ENCODE assay signal across 8 mouse cellular contexts in genomic region chr8:13287304-13287691, GRCm38 (mm10). TPM values are rescaled to one million over a fixed set of nuclear protein-coding genes. Genes with fewer than 3 reads are reported as not detected.
DNase-seq lines count a peak whose midpoint lies in the region; ATAC-seq and TF ChIP-seq lines count a peak whose summit lies in the region.

No protein-coding gene starts in this region.

- peak; percentile 91 to 94 for DNase-seq in heart, adult 2 months
- DNase-seq in kidney, adult 2 months: peak; percentile 96
- peak; percentile 95 for DNase-seq in liver
- DNase-seq in midbrain, postnatal 0 days (ENCODE audit: low spot score): peak; percentile 85
- peak; percentile 77 to 81 for DNase-seq in spleen, postnatal 14 days (ENCODE audit: low spot score in 2 of 2)

- H3K9ac ChIP-seq in embryonic facial prominence, embryonic 15.5 days: peak overlapping the region; percentile 59
- peak overlapping the region; percentile 75 for H3K9ac ChIP-seq in heart, adult 2 months (ENCODE audit: low read depth, low read length)
- peak overlapping the region; percentile 73 for H3K9ac ChIP-seq in midbrain, postnatal 0 days (replicated peaks; ENCODE audit: low read length, poor library complexity, severe bottlenecking)

- peaks cover 12% of the 10 kb centered on the region for H3K4me1 ChIP-seq in bone marrow macrophage, adult 2 months (ENCODE audit: control insufficient read depth, insufficient read depth, low read length)
- H3K4me1 ChIP-seq in embryonic facial prominence, embryonic 15.5 days: peaks cover 14% of the 10 kb centered on the region
- H3K4me1 ChIP-seq in heart, adult 2 months (ENCODE audit: control insufficient read depth, insufficient read depth, low read length): peaks cover 3% of the 10 kb centered on the region
- peaks cover 5% of the 10 kb centered on the region; the same call in 1 of the 2 replicates for H3K4me1 ChIP-seq in kidney, adult 2 months (ENCODE audit: control insufficient read depth, insufficient read depth, low read length)
- H3K4me1 ChIP-seq in midbrain, postnatal 0 days (ENCODE audit: insufficient read depth, low read length): peaks cover 10% of the 10 kb centered on the region; the same call in 1 of the 2 replicates

- no peaks in the 10 kb centered on the region for H3K27me3 ChIP-seq in C2C12 (ENCODE audit: control insufficient read depth, insufficient read depth, insufficient read length)
- H3K27me3 ChIP-seq in embryonic facial prominence, embryonic 15.5 days: no peaks in the 10 kb centered on the region
- no peaks in the 10 kb centered on the region for H3K27me3 ChIP-seq in heart, adult 2 months (ENCODE audit: control insufficient read depth, insufficient read depth, low read length)
- H3K27me3 ChIP-seq in kidney, adult 2 months (replicated peaks; ENCODE audit: control insufficient read depth, insufficient read depth, low read length): no peaks in the 10 kb centered on the region
- no peaks in the 10 kb centered on the region for H3K27me3 ChIP-seq in midbrain, postnatal 0 days (ENCODE audit: insufficient read depth, low read length)

- TF ChIP-seq POLR2A in bone marrow macrophage, adult 2 months (IDR thresholded peaks at IDR 0.05; ENCODE audit: borderline replicate concordance, low read depth, low read length): peak; percentile 57; the same call in 1 of the 2 replicates
- TF ChIP-seq POLR2A in heart, adult 2 months (IDR thresholded peaks at IDR 0.05; ENCODE audit: insufficient read depth, low read depth, low read length): no peak; the same call in 1 of the 2 replicates
- TF ChIP-seq POLR2A in kidney, adult 2 months (IDR thresholded peaks at IDR 0.05; ENCODE audit: low read depth, low read length): peak; percentile 71

- peak; percentile 73 for ATAC-seq in embryonic facial prominence, embryonic 15.5 days (ENCODE audit: insufficient number of reproducible peaks, low FRiP score, low TSS enrichment, low read depth)
- ATAC-seq in midbrain, postnatal 0 days (ENCODE audit: low FRiP score): peak; percentile 81

- no peaks in the 10 kb centered on the region for H3K9me3 ChIP-seq in embryonic facial prominence, embryonic 15.5 days (replicated peaks)
- no peaks in the 10 kb centered on the region for H3K9me3 ChIP-seq in midbrain, postnatal 0 days (ENCODE audit: low read length)

- peak overlapping the region; percentile 87 for H3K4me2 ChIP-seq in embryonic facial prominence, embryonic 15.5 days (replicated peaks)
- H3K4me2 ChIP-seq in midbrain, postnatal 0 days (ENCODE audit: low read depth, low read length, poor library complexity, severe bottlenecking): peak overlapping the region; percentile 93

- intact Hi-C loops in heart, adult 2 months (cut with DNase I): loop anchor here (5.0 to 10.0 kb wide), 2 partner anchors 130 to 612 kb away; partner anchors contain the start of genes Lamp1 and Tubgcp3

- under 1% methylated on average over 34 of the region's 34 CpGs for WGBS in embryonic facial prominence, embryonic 15.5 days
- WGBS in heart, adult 2 months: under 1% methylated on average over 34 of the region's 34 CpGs
- under 1% methylated on average over 34 of the region's 34 CpGs for WGBS in kidney, adult 2 months
- WGBS in midbrain, postnatal 0 days: under 1% methylated on average over 30 of the region's 34 CpGs

- H3ac ChIP-seq in C2C12 (ENCODE audit: control insufficient read depth, insufficient read length, low read depth): peak overlapping the region; percentile 91

- H3K79me3 ChIP-seq in C2C12 (ENCODE audit: low read depth): peaks cover 9% of the 10 kb centered on the region

- peaks cover 3% of the 10 kb centered on the region for H3K36me3 ChIP-seq in C2C12 (ENCODE audit: control insufficient read depth, insufficient read depth)
- H3K36me3 ChIP-seq in embryonic facial prominence, embryonic 15.5 days: peaks cover 2% of the 10 kb centered on the region; the same call in 1 of the 2 replicates
- no peaks in the 10 kb centered on the region for H3K36me3 ChIP-seq in heart, adult 2 months (ENCODE audit: control insufficient read depth, insufficient read depth, low read length)
- H3K36me3 ChIP-seq in kidney, adult 2 months (ENCODE audit: control insufficient read depth, insufficient read depth, low read length): no peaks in the 10 kb centered on the region
- peaks cover 5% of the 10 kb centered on the region; the same call in 1 of the 2 replicates for H3K36me3 ChIP-seq in midbrain, postnatal 0 days (ENCODE audit: insufficient read depth, low read length)

- H3K4me3 ChIP-seq in C2C12 (ENCODE audit: insufficient read depth, poor library complexity, severe bottlenecking): peak overlapping the region; percentile 69
- H3K4me3 ChIP-seq in bone marrow macrophage, adult 2 months (ENCODE audit: insufficient read depth, low read length): peak overlapping the region; percentile 86
- peak overlapping the region; percentile 84 for H3K4me3 ChIP-seq in embryonic facial prominence, embryonic 15.5 days (replicated peaks)
- H3K4me3 ChIP-seq in heart, adult 2 months: peak overlapping the region; percentile 75
- H3K4me3 ChIP-seq in kidney, adult 2 months (ENCODE audit: insufficient read depth, low read depth, low read length): peak overlapping the region; percentile 93
- H3K4me3 ChIP-seq in midbrain, postnatal 0 days (ENCODE audit: low read depth, low read length): peak overlapping the region; percentile 84

- H3K27ac ChIP-seq in bone marrow macrophage, adult 2 months (ENCODE audit: insufficient read depth, low read depth, low read length): peak overlapping the region; percentile 89
- peak overlapping the region; percentile 81 for H3K27ac ChIP-seq in embryonic facial prominence, embryonic 15.5 days (replicated peaks)
- H3K27ac ChIP-seq in heart, adult 2 months: peak overlapping the region; percentile 100
- H3K27ac ChIP-seq in kidney, adult 2 months (ENCODE audit: insufficient read depth, low read depth, low read length): peak overlapping the region; percentile 99
- peak overlapping the region; percentile 91 for H3K27ac ChIP-seq in midbrain, postnatal 0 days (ENCODE audit: low read depth, low read length)

- TF ChIP-seq CTCF in C2C12 (IDR thresholded peaks at IDR 0.05; ENCODE audit: control insufficient read depth, insufficient read depth, insufficient read length): no peak
- no peak for TF ChIP-seq CTCF in bone marrow macrophage, adult 2 months (IDR thresholded peaks at IDR 0.05; ENCODE audit: low read depth, low read length)
- no peak for TF ChIP-seq CTCF in heart, adult 2 months (IDR thresholded peaks at IDR 0.05)
- no peak for TF ChIP-seq CTCF in kidney, adult 2 months (conservative IDR thresholded peaks at IDR 0.05; ENCODE audit: insufficient read depth, insufficient read length, low read depth, low read length)
- TF ChIP-seq CTCF in midbrain, postnatal 0 days (IDR thresholded peaks at IDR 0.05): no peak

- no peak for TF ChIP-seq EP300 in heart, adult 2 months (IDR thresholded peaks at IDR 0.05; ENCODE audit: insufficient read depth, low read depth, low read length)

- H3K79me2 ChIP-seq in C2C12 (ENCODE audit: control insufficient read depth, insufficient read depth): peaks cover 38% of the 10 kb centered on the region
- no peaks in the 10 kb centered on the region for H3K79me2 ChIP-seq in heart, adult 2 months (replicated peaks; ENCODE audit: control insufficient read depth, insufficient read depth, low read length)

TF ChIP-seq in C2C12, 6 proteins besides CTCF, POLR2A, EP300 and RAD21 (continues in another document):
- TF ChIP-seq CEBPB (IDR thresholded peaks at IDR 0.05; ENCODE audit: low read depth): no peak
- no peak for TF ChIP-seq FOSL1 (IDR thresholded peaks at IDR 0.05; ENCODE audit: insufficient read depth, low read length, poor library complexity, severe bottlenecking)

RNA-seq across cellular contexts. Expression of gene Dcun1d2, which starts 0.6 kb away (rescaled TPM):
- polyA plus RNA-seq in C2C12 (2012; fragmentation: generic; extraction: Trizol): 12.2 TPM
- polyA plus RNA-seq in bone marrow macrophage, adult 2 months (2012; ENCODE audit: insufficient read depth, insufficient read length, missing spikeins): 15.4 and 16.2 TPM in 2 replicates
- 29.4 and 29.7 TPM in 2 replicates for polyA plus RNA-seq in embryonic facial prominence, embryonic 15.5 days (2015; fragmentation: Nextera tagmentation; extraction: Ambion mirVana)
- 10 to 100 TPM; 63.1 to 64.6 TPM for total RNA-seq in heart, adult 2 months (2021)
- polyA plus RNA-seq in heart, adult 2 months (2012; rRNA removed): 52.1 and 74.2 TPM in 2 replicates
- 25.0 and 26.0 TPM in 2 replicates for polyA plus RNA-seq in kidney, adult 2 months (2012; rRNA removed)
- 32.7 and 38.9 TPM in 2 replicates for total RNA-seq in midbrain, postnatal 0 days (2014; rRNA removed)
- polyA plus RNA-seq in midbrain, postnatal 0 days (2015; fragmentation: Nextera tagmentation; extraction: Ambion mirVana): 24.4 and 28.3 TPM in 2 replicates

RNA-seq across cellular contexts. Expression of gene Tmco3, which starts 0.7 kb away (rescaled TPM):
- polyA plus RNA-seq in C2C12 (2012; fragmentation: generic; extraction: Trizol): 11.9 TPM
- 36.8 and 41.8 TPM in 2 replicates for polyA plus RNA-seq in bone marrow macrophage, adult 2 months (2012; ENCODE audit: insufficient read depth, insufficient read length, missing spikeins)
- 44.8 and 52.4 TPM in 2 replicates for polyA plus RNA-seq in embryonic facial prominence, embryonic 15.5 days (2015; fragmentation: Nextera tagmentation; extraction: Ambion mirVana)
- 10 to 100 TPM; 24.4 to 29.4 TPM for total RNA-seq in heart, adult 2 months (2021)
- polyA plus RNA-seq in heart, adult 2 months (2012; rRNA removed): 29.1 and 30.0 TPM in 2 replicates
- 70.0 and 72.5 TPM in 2 replicates for polyA plus RNA-seq in kidney, adult 2 months (2012; rRNA removed)
- 23.5 and 31.9 TPM in 2 replicates for total RNA-seq in midbrain, postnatal 0 days (2014; rRNA removed)
- polyA plus RNA-seq in midbrain, postnatal 0 days (2015; fragmentation: Nextera tagmentation; extraction: Ambion mirVana): 28.9 and 31.4 TPM in 2 replicates

RNA-seq across cellular contexts. Expression of gene Adprhl1, which starts 33.3 kb away (rescaled TPM):
- 0.04 TPM for polyA plus RNA-seq in C2C12 (2012; fragmentation: generic; extraction: Trizol)
- not detected in 2 replicates for polyA plus RNA-seq in bone marrow macrophage, adult 2 months (2012; ENCODE audit: insufficient read depth, insufficient read length, missing spikeins)
- 4.4 and 6.1 TPM in 2 replicates for polyA plus RNA-seq in embryonic facial prominence, embryonic 15.5 days (2015; fragmentation: Nextera tagmentation; extraction: Ambion mirVana)
- total RNA-seq in heart, adult 2 months (2021): 100 to 1,000 TPM; 587 to 599 TPM
- 371 and 464 TPM in 2 replicates for polyA plus RNA-seq in heart, adult 2 months (2012; rRNA removed)
- polyA plus RNA-seq in kidney, adult 2 months (2012; rRNA removed): 0.18 and 0.99 TPM in 2 replicates
- 0.09 and 0.16 TPM in 2 replicates for total RNA-seq in midbrain, postnatal 0 days (2014; rRNA removed)
- polyA plus RNA-seq in midbrain, postnatal 0 days (2015; fragmentation: Nextera tagmentation; extraction: Ambion mirVana): 0.28 and 0.41 TPM in 2 replicates

RNA-seq across cellular contexts. Expression of gene Tfdp1, which starts 51.3 kb away (rescaled TPM):
- 124 TPM for polyA plus RNA-seq in C2C12 (2012; fragmentation: generic; extraction: Trizol)
- 50.0 and 52.0 TPM in 2 replicates for polyA plus RNA-seq in bone marrow macrophage, adult 2 months (2012; ENCODE audit: insufficient read depth, insufficient read length, missing spikeins)
- 153 and 154 TPM in 2 replicates for polyA plus RNA-seq in embryonic facial prominence, embryonic 15.5 days (2015; fragmentation: Nextera tagmentation; extraction: Ambion mirVana)
- 10 to 100 TPM; 35.1 to 41.7 TPM for total RNA-seq in heart, adult 2 months (2021)
- polyA plus RNA-seq in heart, adult 2 months (2012; rRNA removed): 19.3 and 40.8 TPM in 2 replicates
- 26.3 and 26.6 TPM in 2 replicates for polyA plus RNA-seq in kidney, adult 2 months (2012; rRNA removed)
- 58.6 and 59.6 TPM in 2 replicates for total RNA-seq in midbrain, postnatal 0 days (2014; rRNA removed)
- 72.4 and 75.4 TPM in 2 replicates for polyA plus RNA-seq in midbrain, postnatal 0 days (2015; fragmentation: Nextera tagmentation; extraction: Ambion mirVana)

Comparison
In these comparisons a context has a peak if more than half of its experiments do, and no peak if none do; other contexts are left out.
1. Peak in every context shown above with its lines: DNase-seq, ATAC-seq, H3K4me3 ChIP-seq and H3K27ac ChIP-seq.
2. RNA of gene Adprhl1, which starts 33.3 kb away (polyA plus RNA-seq): 371 to 464 TPM in heart, adult 2 months; 4.4 to 6.1 TPM in embryonic facial prominence, embryonic 15.5 days, 0.18 to 0.99 TPM in kidney, adult 2 months, 0.28 to 0.41 TPM in midbrain, postnatal 0 days, 0.04 TPM in C2C12 (single experiment) and not detected in bone marrow macrophage, adult 2 months; every median in the first group is over 10 times any median in the second.